Mouse (Mus musculus) myocyte (in vitro differentiated cells): ENCODE data around the gene Tdrkh. TPM values are rescaled to one million over a fixed set of nuclear protein-coding genes. Genes with fewer than 3 reads are reported as not detected.

Source experiments
- H3K27me3 ChIP-seq: one replicate; pipeline ENCODE4 v1.6.1; 2011; ENCODE audit not compliant: control insufficient read depth, insufficient read depth, insufficient read length
- H3K36me3 ChIP-seq: one replicate; pipeline ENCODE4 v1.6.1; 2011; ENCODE audit not compliant: control insufficient read depth, insufficient read depth
- H3K4me2 ChIP-seq: one replicate; pipeline ENCODE4 v1.6.1; 2011; ENCODE audit warnings: low read depth, control low read depth
- H3K4me3 ChIP-seq: one replicate; pipeline ENCODE4 v1.5.1; 2011; ENCODE audit warnings: mild to moderate bottlenecking, control low read depth, moderate library complexity
- H3K79me2 ChIP-seq: one replicate; pipeline ENCODE4 v1.6.1; 2011; ENCODE audit not compliant: control insufficient read depth, insufficient read depth
- H3ac ChIP-seq: one replicate; pipeline ENCODE4 v1.6.1; 2011; ENCODE audit not compliant: control insufficient read depth, insufficient read length
- CEBPB ChIP-seq: IDR thresholded peaks from 2 replicates; pipeline ENCODE4 v1.6.1; 2011; ENCODE audit warnings: mild to moderate bottlenecking, moderate library complexity; ENCODE audit not compliant: poor library complexity, insufficient read depth, severe bottlenecking
- E2F4 ChIP-seq: IDR thresholded peaks from one replicate; pipeline ENCODE4 v1.6.1; 2011; ENCODE audit warnings: mild to moderate bottlenecking, control low read depth, moderate library complexity; ENCODE audit not compliant: insufficient read depth
- MAX ChIP-seq: IDR thresholded peaks from one replicate; pipeline ENCODE4 v1.6.1; 2011; ENCODE audit warnings: low read depth, mild to moderate bottlenecking, control low read depth
- MYOD1 ChIP-seq, 3 experiments: IDR thresholded peaks; one replicate each; pipeline ENCODE4 v1.6.1; 2011; ENCODE audit warnings: control low read depth in 2 of 3, low read depth in 2 of 3, mild to moderate bottlenecking in 2 of 3, moderate library complexity in 1 of 3; ENCODE audit not compliant: insufficient read length in 2 of 3, control insufficient read depth in 1 of 3
- MYOG ChIP-seq, 3 experiments: IDR thresholded peaks; one replicate each; pipeline ENCODE4 v1.6.1; 2011; ENCODE audit warnings: control low read depth in 2 of 3, low read depth in 2 of 3, mild to moderate bottlenecking in 2 of 3; ENCODE audit not compliant: insufficient read length in 2 of 3, control insufficient read depth in 1 of 3, insufficient read depth in 1 of 3
- POLR2A ChIP-seq: IDR thresholded peaks from one replicate; pipeline ENCODE4 v1.6.1; 2011; ENCODE audit warnings: low read depth, mild to moderate bottlenecking, control low read depth, moderate library complexity; ENCODE audit not compliant: insufficient read length
- POLR2AphosphoS2 ChIP-seq: IDR thresholded peaks from one replicate; pipeline ENCODE4 v1.6.1; 2011; ENCODE audit warnings: low read depth, control low read depth; ENCODE audit not compliant: insufficient read length
- REST ChIP-seq: IDR thresholded peaks from one replicate; pipeline ENCODE4 v1.6.1; 2011; ENCODE audit warnings: mild to moderate bottlenecking, control low read depth, moderate library complexity; ENCODE audit not compliant: insufficient read depth, insufficient read length
- SRF ChIP-seq: IDR thresholded peaks from one replicate; pipeline ENCODE4 v1.6.1; 2011; ENCODE audit warnings: low read depth; ENCODE audit not compliant: control insufficient read depth, insufficient read length
- TCF12 ChIP-seq: IDR thresholded peaks from one replicate; pipeline ENCODE4 v1.6.1; 2011; ENCODE audit warnings: mild to moderate bottlenecking, control low read depth; ENCODE audit not compliant: poor library complexity, insufficient read depth, severe bottlenecking
- TCF3 ChIP-seq: IDR thresholded peaks from one replicate; pipeline ENCODE4 v1.6.1; 2011; ENCODE audit warnings: low read depth, control low read depth; ENCODE audit not compliant: insufficient read length
- USF1 ChIP-seq: IDR thresholded peaks from one replicate; pipeline ENCODE4 v1.6.1; 2011; ENCODE audit warnings: low read depth, mild to moderate bottlenecking, control low read depth, moderate library complexity
- polyA plus RNA-seq: library from polyadenylated mRNA; unstranded; fragments of >200 nt; fragmentation: generic; extraction: Trizol; gene quantifications from one replicate; pipeline ENCODE4 v1.2.1, GENCODE M21; 2012; ENCODE audit warnings: missing spikeins

The Tdrkh gene
- polyA plus RNA-seq, 1 experiment: 5.4 TPM

DNA sequence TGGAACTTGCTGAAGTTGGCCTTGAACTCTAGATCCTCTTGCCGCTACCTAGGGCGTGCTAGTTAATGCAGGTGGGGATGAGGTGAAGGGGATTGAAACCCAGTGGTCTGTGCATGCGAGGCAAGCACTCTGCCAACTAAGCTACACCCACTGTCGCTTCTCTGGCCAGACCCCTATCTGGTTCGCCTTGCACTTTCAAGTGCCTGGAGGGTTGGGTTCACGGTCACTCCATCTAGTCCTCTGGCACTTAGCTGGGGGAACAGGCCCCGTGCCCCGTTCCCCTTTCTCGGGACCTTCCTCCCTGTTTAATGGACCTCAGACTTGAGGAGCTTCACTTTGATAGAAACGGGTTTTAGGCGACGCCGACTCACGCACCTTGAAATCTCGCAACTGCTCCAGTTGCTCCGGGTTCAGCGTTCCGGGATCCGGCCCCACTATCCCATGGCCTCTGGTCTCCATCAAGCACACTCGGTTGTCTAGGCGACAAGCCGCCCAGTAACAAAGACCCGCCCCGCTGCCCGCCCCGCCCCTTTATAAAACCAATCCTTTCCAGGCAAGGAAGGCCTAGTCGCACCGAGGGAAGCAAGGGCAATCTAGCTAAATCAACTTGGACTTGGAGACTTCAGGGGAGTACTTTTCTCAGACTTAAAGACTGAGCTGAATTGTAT, 59.5 kb downstream of the Tdrkh start:
- no peak overlapping the region for H3ac ChIP-seq
- H3K27me3 ChIP-seq: no peaks in the 10 kb centered on the region
- TF ChIP-seq MYOG (IDR thresholded peaks at IDR 0.05; ENCODE audit: control insufficient read depth in 1 of 3, insufficient read depth in 1 of 3, insufficient read length in 2 of 3, low read depth in 2 of 3): no peak
- H3K4me2 ChIP-seq: peak overlapping the region; percentile 49
- H3K79me2 ChIP-seq: no peaks in the 10 kb centered on the region
- H3K36me3 ChIP-seq: no peaks in the 10 kb centered on the region
- H3K4me3 ChIP-seq: no peak overlapping the region

GRCm38 (mm10) chr3:94473115-94473505, 60.0 kb downstream of the Tdrkh start:
- H3K4me3 ChIP-seq: no peak overlapping the region
- TF ChIP-seq TCF3: no peak
- no peak for TF ChIP-seq MYOG (IDR thresholded peaks at IDR 0.05; ENCODE audit: control insufficient read depth in 1 of 3, insufficient read depth in 1 of 3, insufficient read length in 2 of 3, low read depth in 2 of 3)
- no peak for TF ChIP-seq TCF12
- TF ChIP-seq POLR2A: no peak
- no peak for TF ChIP-seq SRF
- TF ChIP-seq CEBPB: no peak
- TF ChIP-seq POLR2AphosphoS2: no peak
- TF ChIP-seq REST: no peak
- TF ChIP-seq MYOD1 (IDR thresholded peaks at IDR 0.05; ENCODE audit: control insufficient read depth in 1 of 3, insufficient read length in 2 of 3, low read depth in 2 of 3): no peak
- no peak for TF ChIP-seq E2F4
- TF ChIP-seq USF1: no peak

DNA sequence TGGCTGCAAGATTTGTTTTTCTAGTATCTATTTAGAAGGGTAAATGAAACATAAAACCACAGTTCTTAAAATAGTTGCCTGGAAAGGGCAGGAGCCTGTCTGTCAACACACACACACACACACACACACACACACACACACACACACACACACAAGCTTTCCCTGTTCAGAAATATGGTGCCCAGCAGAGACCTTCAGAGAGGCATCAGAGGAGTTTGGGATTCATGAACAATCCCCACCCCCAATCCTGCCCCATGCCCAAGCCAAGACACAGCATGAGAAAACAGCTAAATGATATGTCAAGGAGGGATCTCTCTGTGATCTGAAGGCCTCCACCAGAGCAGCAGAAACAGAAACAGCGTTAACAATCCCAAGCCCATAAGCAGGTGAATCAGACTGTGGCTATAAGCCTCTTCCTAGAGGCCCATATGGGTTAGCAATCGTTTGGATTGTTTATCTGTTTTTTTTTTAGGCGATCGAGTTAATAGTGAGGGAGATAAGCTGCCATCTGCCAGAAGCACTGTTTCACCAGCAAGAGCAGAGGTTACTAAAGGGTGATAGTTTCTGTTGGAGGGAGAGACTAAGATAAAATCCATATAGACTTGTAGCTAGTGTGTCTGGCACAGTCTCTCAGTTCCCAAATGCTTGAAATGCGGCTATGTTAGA, 60.6 kb downstream of the Tdrkh start:
- no peak overlapping the region for H3K4me3 ChIP-seq
- TF ChIP-seq MAX (no peak), REST (no peak), USF1 (no peak), TCF12 (no peak), POLR2A (no peak), TCF3 (no peak), MYOD1 (IDR thresholded peaks at IDR 0.05; ENCODE audit: control insufficient read depth in 1 of 3, insufficient read length in 2 of 3, low read depth in 2 of 3) (no peak), E2F4 (no peak), MYOG (IDR thresholded peaks at IDR 0.05; ENCODE audit: control insufficient read depth in 1 of 3, insufficient read depth in 1 of 3, insufficient read length in 2 of 3, low read depth in 2 of 3) (no peak), SRF (no peak), POLR2AphosphoS2 (no peak), CEBPB (no peak)
- H3K36me3 ChIP-seq: no peaks in the 10 kb centered on the region
- H3K4me2 ChIP-seq: peak overlapping the region; percentile 49
- H3K79me2 ChIP-seq: no peaks in the 10 kb centered on the region
- H3K27me3 ChIP-seq: no peaks in the 10 kb centered on the region
- H3ac ChIP-seq: no peak overlapping the region

More at GRCm38 (mm10) chr3:94473115-94473505, 60.0 kb downstream of the Tdrkh start:
- Histone ChIP-seq H3K4me2 (peak overlapping the region; percentile 49), H3K27me3 (no peaks in the 10 kb centered on the region), H3K79me2 (no peaks in the 10 kb centered on the region), H3ac (no peak overlapping the region), H3K36me3 (no peaks in the 10 kb centered on the region)

- TF ChIP-seq POLR2A: no peak
- no peak for TF ChIP-seq MAX
- no peak for TF ChIP-seq MYOD1 (IDR thresholded peaks at IDR 0.05; ENCODE audit: control insufficient read depth in 1 of 3, insufficient read length in 2 of 3, low read depth in 2 of 3)
- TF ChIP-seq MYOG (IDR thresholded peaks at IDR 0.05; ENCODE audit: control insufficient read depth in 1 of 3, insufficient read depth in 1 of 3, insufficient read length in 2 of 3, low read depth in 2 of 3): no peak
- TF ChIP-seq CEBPB: no peak
- no peak for TF ChIP-seq TCF3
- TF ChIP-seq REST: no peak
- TF ChIP-seq TCF12: no peak
- no peak for TF ChIP-seq E2F4
- no peak for TF ChIP-seq POLR2AphosphoS2
- Histone ChIP-seq H3K4me3 (no peak overlapping the region), H3K27me3 (no peaks in the 10 kb centered on the region), H3K36me3 (no peaks in the 10 kb centered on the region), H3K79me2 (no peaks in the 10 kb centered on the region), H3ac (no peak overlapping the region), H3K4me2 (no peak overlapping the region)
Observed at GRCm38 (mm10) chr3:94476301-94477035, 63.4 kb downstream of the Tdrkh start.
